Mouse (Mus musculus) MEL (cell line): ENCODE results near the gene Gdpd3. TPM values are rescaled to one million over a fixed set of nuclear protein-coding genes. Genes with fewer than 3 reads are reported as not detected.

Experiments used
- DNase-seq: peaks from one replicate; pipeline ENCODE4 v3.0.0; 2011; ENCODE audit warnings: low read depth, low spot score
- H3K27ac ChIP-seq: 2 replicates; pipeline ENCODE4 v1.5.1; 2012; ENCODE audit warnings: low read depth, mild to moderate bottlenecking, control low read depth, low read length, moderate library complexity; ENCODE audit not compliant: control insufficient read depth
- H3K27me3 ChIP-seq, 2 experiments: fragments of 150-350 bp in 1 of 2; sonication (generic) in 1 of 2; 2 replicates each; pipeline ENCODE4 v1.6.1; 2012; ENCODE audit warnings: low read length in 2 of 2, mild to moderate bottlenecking in 2 of 2, improper control_type of control experiment in 1 of 2, moderate library complexity in 1 of 2; ENCODE audit not compliant: insufficient read depth in 2 of 2, control insufficient read depth in 1 of 2
- H3K36me3 ChIP-seq, 2 experiments: 2 replicates each; pipeline ENCODE4 v1.6.1; 2012 to 2014; ENCODE audit warnings: low read length in 2 of 2, improper control_type of control experiment in 1 of 2, inconsistent platforms in 1 of 2, mild to moderate bottlenecking in 1 of 2; ENCODE audit not compliant: insufficient read depth in 2 of 2, control insufficient read depth in 1 of 2
- H3K4me1 ChIP-seq, 2 experiments: fragments of 150-350 bp in 1 of 2; sonication (generic) in 1 of 2; 2 replicates each; pipeline ENCODE4 v1.6.1; 2012; ENCODE audit warnings: low read length in 2 of 2, improper control_type of control experiment in 1 of 2, mild to moderate bottlenecking in 1 of 2; ENCODE audit not compliant: insufficient read depth in 2 of 2, control insufficient read depth in 1 of 2
- H3K4me3 ChIP-seq, 2 experiments: fragments of 150-350 bp in 1 of 2; sonication (generic) in 1 of 2; 2 replicates each; pipeline ENCODE4 v1.5.1; 2012; ENCODE audit warnings: low read depth in 2 of 2, low read length in 2 of 2, mild to moderate bottlenecking in 2 of 2, moderate library complexity in 2 of 2, control low read depth in 1 of 2, improper control_type of control experiment in 1 of 2; ENCODE audit not compliant: control insufficient read depth in 1 of 2, insufficient read depth in 1 of 2
- H3K79me2 ChIP-seq: 2 replicates; pipeline ENCODE4 v1.6.1; 2012; ENCODE audit warnings: mild to moderate bottlenecking, low read length, moderate library complexity; ENCODE audit not compliant: control insufficient read depth, poor library complexity, insufficient read depth
- H3K9ac ChIP-seq: 2 replicates; pipeline ENCODE4 v1.6.1; 2012; ENCODE audit warnings: low read depth, mild to moderate bottlenecking, control low read depth, low read length, moderate library complexity; ENCODE audit not compliant: control insufficient read depth, poor library complexity, severe bottlenecking
- H3K9me3 ChIP-seq: fragments of 150-350 bp; sonication (generic); replicated peaks from 2 replicates; pipeline ENCODE4 v1.6.1; 2012; ENCODE audit warnings: mild to moderate bottlenecking, low read length, improper control_type of control experiment, moderate library complexity; ENCODE audit not compliant: insufficient read depth
- CHD1 ChIP-seq: IDR thresholded peaks from 2 replicates; pipeline ENCODE4 v1.6.1; 2012; ENCODE audit warnings: low read depth, mild to moderate bottlenecking, inconsistent platforms, low read length, improper control_type of control experiment
- CHD2 ChIP-seq: IDR thresholded peaks from 2 replicates; pipeline ENCODE4 v1.6.1; 2011; ENCODE audit warnings: low read length, improper control_type of control experiment
- ELF1 ChIP-seq: IDR thresholded peaks from 2 replicates; pipeline ENCODE4 v1.6.1; 2014; ENCODE audit warnings: low read depth, mild to moderate bottlenecking, inconsistent platforms, low read length, improper control_type of control experiment, moderate library complexity
- EP300 ChIP-seq, 2 experiments: IDR thresholded peaks; 2 replicates each; pipeline ENCODE4 v1.6.1; 2011; ENCODE audit warnings: improper control_type of control experiment in 2 of 2, low read length in 2 of 2, low read depth in 1 of 2, mild to moderate bottlenecking in 1 of 2
- ETS1 ChIP-seq: IDR thresholded peaks from 2 replicates; pipeline ENCODE4 v1.6.1; 2012; ENCODE audit warnings: low read depth, mild to moderate bottlenecking, inconsistent platforms, low read length, improper control_type of control experiment, moderate library complexity
- KAT2A ChIP-seq: conservative IDR thresholded peaks from 2 replicates; pipeline ENCODE4 v1.6.1; 2012; ENCODE audit warnings: low read depth, low read length, improper control_type of control experiment, inconsistent platforms
- MAFK ChIP-seq: IDR thresholded peaks from 2 replicates; pipeline ENCODE4 v1.6.1; 2011; ENCODE audit warnings: low read depth, mild to moderate bottlenecking, low read length, improper control_type of control experiment, borderline replicate concordance
- MAX ChIP-seq: IDR thresholded peaks from 2 replicates; pipeline ENCODE4 v1.6.1; 2011; ENCODE audit warnings: low read length, improper control_type of control experiment
- MAZ ChIP-seq: IDR thresholded peaks from 2 replicates; pipeline ENCODE4 v1.6.1; 2012; ENCODE audit warnings: low read depth, mild to moderate bottlenecking, inconsistent platforms, low read length, improper control_type of control experiment
- MYB ChIP-seq: IDR thresholded peaks from 2 replicates; pipeline ENCODE4 v1.6.1; 2011; ENCODE audit warnings: mild to moderate bottlenecking, low read depth, low read length, improper control_type of control experiment
- MYC ChIP-seq: IDR thresholded peaks from 2 replicates; pipeline ENCODE4 v1.6.1; 2011; ENCODE audit warnings: low read depth, mild to moderate bottlenecking, low read length, improper control_type of control experiment, moderate library complexity
- NELFE ChIP-seq: IDR thresholded peaks from 2 replicates; pipeline ENCODE4 v1.6.1; 2011; ENCODE audit warnings: low read depth, low read length, improper control_type of control experiment
- NRF1 ChIP-seq: IDR thresholded peaks from 2 replicates; pipeline ENCODE4 v1.6.1; 2014; ENCODE audit warnings: low read depth, mild to moderate bottlenecking, inconsistent platforms, low read length, improper control_type of control experiment, moderate library complexity; ENCODE audit not compliant: poor library complexity, insufficient read depth, severe bottlenecking
- POLR2AphosphoS2 ChIP-seq: IDR thresholded peaks from 2 replicates; pipeline ENCODE4 v1.6.1; 2011; ENCODE audit warnings: low read length, improper control_type of control experiment
- POLR2AphosphoS5 ChIP-seq: IDR thresholded peaks from 2 replicates; pipeline ENCODE4 v1.6.1; 2012; ENCODE audit warnings: low read depth, borderline replicate concordance, mild to moderate bottlenecking, inconsistent platforms, low read length, moderate library complexity, mixed read lengths
- RAD21 ChIP-seq: IDR thresholded peaks from 2 replicates; pipeline ENCODE4 v1.6.1; 2011; ENCODE audit warnings: mild to moderate bottlenecking, low read depth, low read length, improper control_type of control experiment
- RCOR1 ChIP-seq: IDR thresholded peaks from 2 replicates; pipeline ENCODE4 v1.6.1; 2012; ENCODE audit warnings: low read depth, mild to moderate bottlenecking, inconsistent platforms, low read length, improper control_type of control experiment
- TAL1 ChIP-seq: IDR thresholded peaks from 2 replicates; pipeline ENCODE4 v1.6.1; 2012; ENCODE audit warnings: mild to moderate bottlenecking, inconsistent platforms, low read length, moderate library complexity, mixed read lengths
- USF1 ChIP-seq: IDR thresholded peaks from 2 replicates; pipeline ENCODE4 v1.6.1; 2014; ENCODE audit warnings: low read depth, mild to moderate bottlenecking, inconsistent platforms, low read length, improper control_type of control experiment, moderate library complexity
- USF2 ChIP-seq, 2 experiments: IDR thresholded peaks; 2 replicates each; pipeline ENCODE4 v1.6.1; 2011 to 2012; ENCODE audit warnings: improper control_type of control experiment in 2 of 2, low read length in 2 of 2, borderline replicate concordance in 1 of 2, inconsistent platforms in 1 of 2, low read depth in 1 of 2, mild to moderate bottlenecking in 1 of 2; ENCODE audit not compliant: insufficient read depth in 1 of 2
- ZC3H11A ChIP-seq: IDR thresholded peaks from 2 replicates; pipeline ENCODE4 v1.6.1; 2012; ENCODE audit warnings: low read depth, mild to moderate bottlenecking, inconsistent platforms, low read length, improper control_type of control experiment
- ZKSCAN1 ChIP-seq: IDR thresholded peaks from 2 replicates; pipeline ENCODE4 v1.6.1; 2012; ENCODE audit warnings: low read depth, mild to moderate bottlenecking, inconsistent platforms, low read length, improper control_type of control experiment, moderate library complexity
- ZNF384 ChIP-seq: IDR thresholded peaks from 2 replicates; pipeline ENCODE4 v1.6.1; 2012; ENCODE audit warnings: low read depth, mild to moderate bottlenecking, inconsistent platforms, low read length, improper control_type of control experiment
- polyA plus RNA-seq, 2 experiments: library from polyadenylated mRNA; stranded (reverse) in 1 of 2; unstranded in 1 of 2; fragments of >175 nt in 1 of 2; fragments of >200 nt in 1 of 2; gene quantifications; 2 replicates each; pipeline versions ENCODE4 v1.2.1 to v1.2.4; 2012; ENCODE audit warnings: low replicate concordance in 2 of 2, low read depth in 1 of 2; ENCODE audit not compliant: insufficient read length in 2 of 2, insufficient read depth in 1 of 2, missing spikeins in 1 of 2
- total RNA-seq: library from RNA; depleted of rRNA; stranded (reverse); fragments of 300-350 nt; gene quantifications from 2 replicates; pipeline ENCODE4 v1.2.3, GENCODE M21; 2012

Gdpd3 gene
- total and polyA plus RNA-seq, 3 experiments: 12.7 to 13.0 TPM; not detected in 1

GRCm38 (mm10) chr7:126746798-126747197, 19.3 kb upstream of the Gdpd3 start:
- no peak overlapping the region for H3K4me3 ChIP-seq
- H3K27me3 ChIP-seq: peaks cover 0 to 2% of the 10 kb centered on the region in 2 experiments; a peak in 1 of 4 replicates
- no peak for TF ChIP-seq CHD2
- no peak for TF ChIP-seq CHD1
- TF ChIP-seq MAX: no peak
- TF ChIP-seq EP300 (IDR thresholded peaks at IDR 0.05; ENCODE audit: low read depth in 1 of 2, low read length in 2 of 2): no peak
- TF ChIP-seq TAL1: no peak
- no peak for TF ChIP-seq ETS1
- no peaks in the 10 kb centered on the region for H3K79me2 ChIP-seq
- H3K4me1 ChIP-seq: no peaks in the 10 kb centered on the region
- DNase-seq: no peak
- H3K9me3 ChIP-seq: no peaks in the 10 kb centered on the region
- H3K9ac ChIP-seq: no peak overlapping the region
- H3K36me3 ChIP-seq: no peaks in the 10 kb centered on the region
- H3K27ac ChIP-seq: no peak overlapping the region

GRCm38 (mm10) chr7:126748824-126749223, 17.3 kb upstream of the Gdpd3 start:
- Histone ChIP-seq H3K9me3 (no peaks in the 10 kb centered on the region), H3K27ac (no peak overlapping the region), H3K4me1 (no peaks in the 10 kb centered on the region), H3K79me2 (no peaks in the 10 kb centered on the region)
- TF ChIP-seq NRF1: no peak
- TF ChIP-seq MAZ: no peak
- TF ChIP-seq KAT2A: no peak
- no peak for TF ChIP-seq USF2 (IDR thresholded peaks at IDR 0.05; ENCODE audit: borderline replicate concordance in 1 of 2, insufficient read depth in 1 of 2, low read depth in 1 of 2, low read length in 2 of 2)
- TF ChIP-seq RAD21: no peak
- TF ChIP-seq MYC: no peak
- no peak for TF ChIP-seq ELF1
- no peak for TF ChIP-seq TAL1
- TF ChIP-seq POLR2AphosphoS5: no peak
- TF ChIP-seq NELFE: no peak
- TF ChIP-seq MAFK: no peak
- TF ChIP-seq POLR2AphosphoS2: no peak
- TF ChIP-seq MYB: no peak
- TF ChIP-seq ZC3H11A: no peak
- TF ChIP-seq ZKSCAN1: no peak
- TF ChIP-seq RCOR1: no peak
- TF ChIP-seq USF1: no peak
- TF ChIP-seq ZNF384: no peak
- TF ChIP-seq, all 39 proteins: peak for 0
- DNase-seq: no peak
- Histone ChIP-seq H3K36me3 (no peaks in the 10 kb centered on the region), H3K4me3 (no peak overlapping the region), H3K27me3 (peaks cover 0 to 2% of the 10 kb centered on the region in 2 experiments; a peak in 1 of 4 replicates), H3K9ac (no peak overlapping the region)
